Mouse (Mus musculus) kidney, postnatal 0 days (tissue): Measurements from ENCODE around the gene Magi2. TPM values are rescaled to one million over a fixed set of nuclear protein-coding genes. Genes with fewer than 3 reads are reported as not detected.

ENCODE experiments used
- ATAC-seq: fragments of 200-750 bp; cut with Nextera tagmentation; replicated peaks from 2 replicates; pipeline ENCODE4 v1.8.0; 2017; ENCODE audit warnings: low read depth, moderate number of reproducible peaks, moderate TSS enrichment, moderate library complexity; ENCODE audit not compliant: low FRiP score
- DNase-seq: peaks from one replicate; pipeline ENCODE4 v3.0.0-alpha.2; 2016; ENCODE audit warnings: low spot score
- H3K27ac ChIP-seq: fragments of 300-500 bp; sonication (generic); 2 replicates; pipeline ENCODE4 v1.5.1; 2014; ENCODE audit warnings: mild to moderate bottlenecking
- H3K27me3 ChIP-seq: fragments of 300-500 bp; sonication (generic); 2 replicates; pipeline ENCODE4 v1.6.1; 2014; ENCODE audit warnings: low read length, mixed read lengths; ENCODE audit not compliant: insufficient read depth
- H3K36me3 ChIP-seq: fragments of 300-500 bp; sonication (generic); 2 replicates; pipeline ENCODE4 v1.6.1; 2014; ENCODE audit warnings: low read length, mixed read lengths; ENCODE audit not compliant: insufficient read depth
- H3K4me1 ChIP-seq: fragments of 300-500 bp; sonication (generic); replicated peaks from 2 replicates; pipeline ENCODE4 v1.6.1; 2014; ENCODE audit warnings: antibody characterized with exemption, low read length, mixed read lengths; ENCODE audit not compliant: insufficient read depth
- H3K4me2 ChIP-seq: fragments of 300-500 bp; sonication (generic); 2 replicates; pipeline ENCODE4 v1.6.1; 2014; ENCODE audit warnings: mild to moderate bottlenecking, low read length, moderate library complexity, mixed read lengths
- H3K4me3 ChIP-seq: fragments of 300-500 bp; sonication (generic); replicated peaks from 2 replicates; pipeline ENCODE4 v1.5.1; 2014; ENCODE audit warnings: low read depth, low read length
- H3K9ac ChIP-seq: fragments of 300-500 bp; sonication (generic); 2 replicates; pipeline ENCODE4 v1.6.1; 2014; ENCODE audit warnings: low read depth, low read length
- H3K9me3 ChIP-seq: fragments of 300-500 bp; sonication (generic); replicated peaks from 2 replicates; pipeline ENCODE4 v1.6.1; 2016; ENCODE audit warnings: low read length, inconsistent platforms, mixed read lengths
- CTCF ChIP-seq: IDR thresholded peaks from 2 replicates; pipeline ENCODE4 v1.5.1; 2016; ENCODE audit warnings: antibody characterized with exemption, low read depth, mild to moderate bottlenecking, moderate library complexity
- WGBS: fragments of 180-500 bp; shearing (Covaris S2); extraction: QIAGEN DNeasy Blood & Tissue Kit; methylation state at CpG from one replicate; pipeline ENCODE4 v1.1.7; 2014; 5-methylcytosine and 5-hydroxymethylcytosine counted together
- polyA plus RNA-seq: library from polyadenylated mRNA; unstranded; fragments of >200 nt; fragmentation: Nextera tagmentation; extraction: Ambion mirVana; gene quantifications from 2 replicates; pipeline ENCODE4 v1.2.1, GENCODE M21; 2015

The Magi2 gene
- polyA plus RNA-seq, 1 experiment from 2014 or later: 14.5 TPM

DNA sequence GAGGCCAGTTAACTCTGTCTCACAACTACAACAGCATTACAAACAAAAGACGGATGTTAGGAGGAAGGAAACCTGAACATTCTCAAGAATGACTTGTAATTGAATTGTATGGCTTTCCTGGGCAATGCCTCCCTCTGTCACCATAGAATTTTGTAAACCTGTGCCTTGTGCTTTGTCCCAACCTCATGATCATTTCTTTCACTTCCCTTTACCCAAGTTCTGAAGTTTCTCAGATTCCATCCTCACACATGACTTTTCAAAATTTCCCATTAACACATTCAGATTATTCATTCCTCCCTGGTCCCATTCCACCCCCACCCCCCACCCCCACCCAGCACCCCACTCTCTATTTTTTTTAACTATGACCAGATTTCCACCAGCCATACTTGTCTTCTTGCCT, 773.1 kb downstream of the Magi2 start:
- 42% methylated on average over 1 of the region's 1 CpGs for WGBS
- no peaks in the 10 kb centered on the region for H3K36me3 ChIP-seq
- no peaks in the 10 kb centered on the region for H3K4me1 ChIP-seq
- H3K9ac ChIP-seq: no peak overlapping the region
- TF ChIP-seq CTCF: no peak
- H3K27me3 ChIP-seq: no peaks in the 10 kb centered on the region
- ATAC-seq (no peak), DNase-seq (no peak)
- H3K9me3 ChIP-seq: no peaks in the 10 kb centered on the region
- no peak overlapping the region for H3K4me2 ChIP-seq
- H3K4me3 ChIP-seq: no peak overlapping the region
- no peak overlapping the region for H3K27ac ChIP-seq

- Histone ChIP-seq H3K27me3 (no peaks in the 10 kb centered on the region), H3K4me1 (no peaks in the 10 kb centered on the region), H3K4me2 (no peak overlapping the region), H3K9me3 (no peaks in the 10 kb centered on the region), H3K36me3 (no peaks in the 10 kb centered on the region), H3K9ac (no peak overlapping the region), H3K27ac (no peak overlapping the region), H3K4me3 (no peak overlapping the region)
- WGBS: 74% methylated on average over 2 of the region's 2 CpGs
- DNase-seq (no peak), ATAC-seq (no peak)
- no peak for TF ChIP-seq CTCF
These were observed 779.8 kb downstream of the Magi2 start for GRCm38 (mm10) chr5:20006616-20007015.

- Histone ChIP-seq H3K4me2 (no peak overlapping the region), H3K4me3 (no peak overlapping the region), H3K9ac (no peak overlapping the region), H3K27me3 (no peaks in the 10 kb centered on the region), H3K27ac (no peak overlapping the region), H3K9me3 (no peaks in the 10 kb centered on the region), H3K36me3 (no peaks in the 10 kb centered on the region), H3K4me1 (no peaks in the 10 kb centered on the region)
- ATAC-seq: no peak
- TF ChIP-seq CTCF: no peak
- DNase-seq: no peak
- WGBS: 92% methylated on average over 8 of the region's 8 CpGs
These were observed 780.4 kb downstream of the Magi2 start for GRCm38 (mm10) chr5:20007246-20007645.

- Histone ChIP-seq H3K4me3 (no peak overlapping the region), H3K9ac (no peak overlapping the region), H3K27me3 (no peaks in the 10 kb centered on the region), H3K36me3 (no peaks in the 10 kb centered on the region), H3K4me2 (no peak overlapping the region), H3K4me1 (no peaks in the 10 kb centered on the region), H3K9me3 (no peaks in the 10 kb centered on the region), H3K27ac (no peak overlapping the region)
- TF ChIP-seq CTCF: no peak
- ATAC-seq (no peak), DNase-seq (no peak)
- 51% methylated on average over 7 of the region's 7 CpGs for WGBS
These were observed 783.4 kb downstream of the Magi2 start for GRCm38 (mm10) chr5:20010210-20010609.

GRCm38 (mm10) chr5:20018063-20018462, 791.2 kb downstream of the Magi2 start:
- Histone ChIP-seq H3K4me2 (no peak overlapping the region), H3K27ac (no peak overlapping the region), H3K4me1 (no peaks in the 10 kb centered on the region), H3K36me3 (no peaks in the 10 kb centered on the region), H3K9ac (no peak overlapping the region), H3K27me3 (no peaks in the 10 kb centered on the region), H3K4me3 (no peak overlapping the region), H3K9me3 (no peaks in the 10 kb centered on the region)
- no peak for ATAC-seq
- 73% methylated on average over 3 of the region's 3 CpGs for WGBS
- TF ChIP-seq CTCF: peak; percentile 37; the same call in 1 of the 2 replicates
- DNase-seq: peak; percentile 12

GRCm38 (mm10) chr5:20046649-20047048, 819.8 kb downstream of the Magi2 start:
- no peak overlapping the region for H3K27ac ChIP-seq
- TF ChIP-seq CTCF: no peak

GRCm38 (mm10) chr5:20048386-20048785, 821.5 kb downstream of the Magi2 start:
- no peak overlapping the region for H3K4me3 ChIP-seq
- 90% methylated on average over 2 of the region's 2 CpGs for WGBS
- no peaks in the 10 kb centered on the region for H3K27me3 ChIP-seq
- no peak for TF ChIP-seq CTCF
- no peaks in the 10 kb centered on the region for H3K36me3 ChIP-seq
- H3K9ac ChIP-seq: no peak overlapping the region
- no peak for DNase-seq
- ATAC-seq: no peak
- no peaks in the 10 kb centered on the region for H3K4me1 ChIP-seq
- H3K9me3 ChIP-seq: no peaks in the 10 kb centered on the region
- H3K4me2 ChIP-seq: no peak overlapping the region
- no peak overlapping the region for H3K27ac ChIP-seq

More at GRCm38 (mm10) chr5:20046649-20047048, 819.8 kb downstream of the Magi2 start:
- DNase-seq (no peak), ATAC-seq (no peak)
- Histone ChIP-seq H3K4me1 (no peaks in the 10 kb centered on the region), H3K36me3 (no peaks in the 10 kb centered on the region), H3K4me2 (no peak overlapping the region), H3K9ac (no peak overlapping the region), H3K4me3 (no peak overlapping the region), H3K9me3 (no peaks in the 10 kb centered on the region), H3K27me3 (no peaks in the 10 kb centered on the region)
- WGBS: 80% methylated on average over 3 of the region's 3 CpGs
